Mouse (Mus musculus) hindbrain, embryonic 15.5 days (tissue): ENCODE results near the gene Mtch1. TPM values are rescaled to one million over a fixed set of nuclear protein-coding genes. Genes with fewer than 3 reads are reported as not detected.
"Not testable (repeated sequence)": the region's sequence is repeated elsewhere in the genome, so short reads cannot be mapped to it uniquely, and the experiment has no call there.

Source experiments
- ATAC-seq: fragments of 200-750 bp; cut with Nextera tagmentation; 2 replicates; pipeline ENCODE4 v1.8.0; 2017; ENCODE audit warnings: low read depth, moderate number of reproducible peaks, moderate TSS enrichment; ENCODE audit not compliant: low FRiP score
- H3K27ac ChIP-seq: fragments of 300-500 bp; sonication (generic); replicated peaks from 2 replicates; pipeline ENCODE4 v1.5.1; 2015; ENCODE audit warnings: mild to moderate bottlenecking, inconsistent platforms
- H3K27me3 ChIP-seq: fragments of 300-500 bp; sonication (generic); 2 replicates; pipeline ENCODE4 v1.6.1; 2015; ENCODE audit warnings: control low read depth, inconsistent platforms
- H3K36me3 ChIP-seq: fragments of 300-500 bp; sonication (generic); 2 replicates; pipeline ENCODE4 v1.6.1; 2015; ENCODE audit warnings: control low read depth, inconsistent platforms
- H3K4me1 ChIP-seq: fragments of 300-500 bp; sonication (generic); replicated peaks from 2 replicates; pipeline ENCODE4 v1.6.1; 2015; ENCODE audit warnings: control low read depth, inconsistent platforms
- H3K4me2 ChIP-seq: fragments of 300-500 bp; sonication (generic); 2 replicates; pipeline ENCODE4 v1.6.1; 2015; ENCODE audit warnings: moderate library complexity, mild to moderate bottlenecking, inconsistent platforms
- H3K4me3 ChIP-seq: fragments of 300-500 bp; sonication (generic); 2 replicates; pipeline ENCODE4 v1.5.1; 2015; ENCODE audit warnings: mild to moderate bottlenecking, inconsistent platforms
- H3K9ac ChIP-seq: fragments of 300-500 bp; sonication (generic); 2 replicates; pipeline ENCODE4 v1.6.1; 2015; ENCODE audit warnings: inconsistent platforms
- H3K9me3 ChIP-seq: fragments of 300-500 bp; sonication (generic); 2 replicates; pipeline ENCODE4 v1.6.1; 2016; ENCODE audit warnings: control low read depth, inconsistent platforms
- WGBS: fragments of 180-500 bp; shearing (Covaris S2); methylation state at CpG from one replicate; pipeline ENCODE4 v1.1.7; 2015; 5-methylcytosine and 5-hydroxymethylcytosine counted together
- polyA plus RNA-seq: library from polyadenylated mRNA; unstranded; fragments of >200 nt; fragmentation: Nextera tagmentation; extraction: Ambion mirVana; gene quantifications from 2 replicates; pipeline ENCODE4 v1.2.1, GENCODE M21; 2015

The Mtch1 gene
- 476 and 492 TPM in 2 replicates for polyA plus RNA-seq

DNA sequence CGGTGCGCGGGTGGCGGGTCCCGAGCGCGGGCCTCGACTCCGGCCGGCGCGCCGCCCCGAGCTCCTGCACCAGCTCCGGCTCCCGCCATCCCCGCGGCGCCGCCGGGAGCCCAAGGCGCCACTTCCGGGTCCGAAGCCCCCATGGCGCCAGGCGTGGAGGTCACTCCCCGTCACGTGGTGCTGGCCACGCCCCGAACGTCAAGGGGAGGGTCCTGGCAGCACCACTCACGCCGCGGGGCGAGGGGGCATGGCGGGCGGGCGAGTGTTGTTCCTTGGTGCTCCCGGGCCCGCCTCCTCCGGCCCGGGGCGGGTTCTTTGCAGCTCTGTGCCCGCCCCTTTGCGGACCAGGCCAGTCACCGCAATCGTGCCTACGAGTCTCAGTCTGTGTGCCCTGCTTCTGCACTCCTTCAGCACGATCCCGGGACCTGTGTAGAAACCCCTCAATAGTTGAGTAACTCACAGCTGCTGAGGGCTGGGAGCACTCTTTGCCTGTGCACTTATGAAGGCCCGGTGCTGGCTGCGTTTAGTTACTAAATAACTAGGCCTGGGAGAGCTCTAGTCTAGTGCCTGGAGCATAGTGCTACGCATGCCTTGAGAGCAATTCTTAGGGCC is at the start of gene Mtch1:
Mtch1 (minus strand) TSS at position 290 of the 612 bp plus-strand sequence.
- Histone ChIP-seq H3K36me3 (peaks cover 6% of the 10 kb centered on the region; the same call in 1 of the 2 replicates), H3K9ac (peak within 1 kb of the TSS; percentile 95), H3K4me3 (peak within 1 kb of the TSS; percentile 96), H3K9me3 (no peaks in the 10 kb centered on the region), H3K27me3 (no peaks in the 10 kb centered on the region), H3K4me2 (peak within 1 kb of the TSS; percentile 73), H3K27ac (peak within 1 kb of the TSS; percentile 95), H3K4me1 (peaks cover 28% of the 10 kb centered on the region)
- under 1% methylated on average over 46 of the region's 53 CpGs for WGBS
- peak; percentile 92 for ATAC-seq

DNA sequence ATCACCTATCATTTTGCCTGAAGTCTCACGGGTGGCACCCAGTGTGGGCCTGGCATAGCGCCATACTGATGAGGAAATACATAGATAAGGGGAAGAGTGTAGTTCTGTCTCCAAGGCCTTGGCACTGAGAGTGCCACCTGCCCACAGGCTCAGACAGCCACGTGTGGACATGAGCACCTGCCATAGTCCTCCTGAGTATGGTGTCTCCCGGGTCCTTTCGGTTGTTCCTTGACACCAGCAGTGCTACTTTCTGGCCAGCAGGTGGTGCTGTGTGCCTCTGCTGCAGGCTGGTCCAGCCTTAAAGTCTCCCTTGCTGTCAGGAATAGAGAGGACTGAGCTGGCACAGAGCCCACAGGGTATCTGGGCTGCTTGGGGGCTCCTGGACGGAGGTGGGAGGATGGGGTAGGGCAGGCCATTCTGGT is 49.1 kb upstream of the Mtch1 start:
- H3K4me1 ChIP-seq: peaks cover 26% of the 10 kb centered on the region
- no peaks in the 10 kb centered on the region for H3K9me3 ChIP-seq
- WGBS: 18% methylated on average over 6 of the region's 6 CpGs
- H3K27me3 ChIP-seq: no peaks in the 10 kb centered on the region
- no peak overlapping the region for H3K9ac ChIP-seq
- no peaks in the 10 kb centered on the region for H3K36me3 ChIP-seq
- no peak overlapping the region for H3K27ac ChIP-seq
- H3K4me2 ChIP-seq: peak overlapping the region; percentile 31
- peak; percentile 69 for ATAC-seq
- no peak overlapping the region for H3K4me3 ChIP-seq

DNA sequence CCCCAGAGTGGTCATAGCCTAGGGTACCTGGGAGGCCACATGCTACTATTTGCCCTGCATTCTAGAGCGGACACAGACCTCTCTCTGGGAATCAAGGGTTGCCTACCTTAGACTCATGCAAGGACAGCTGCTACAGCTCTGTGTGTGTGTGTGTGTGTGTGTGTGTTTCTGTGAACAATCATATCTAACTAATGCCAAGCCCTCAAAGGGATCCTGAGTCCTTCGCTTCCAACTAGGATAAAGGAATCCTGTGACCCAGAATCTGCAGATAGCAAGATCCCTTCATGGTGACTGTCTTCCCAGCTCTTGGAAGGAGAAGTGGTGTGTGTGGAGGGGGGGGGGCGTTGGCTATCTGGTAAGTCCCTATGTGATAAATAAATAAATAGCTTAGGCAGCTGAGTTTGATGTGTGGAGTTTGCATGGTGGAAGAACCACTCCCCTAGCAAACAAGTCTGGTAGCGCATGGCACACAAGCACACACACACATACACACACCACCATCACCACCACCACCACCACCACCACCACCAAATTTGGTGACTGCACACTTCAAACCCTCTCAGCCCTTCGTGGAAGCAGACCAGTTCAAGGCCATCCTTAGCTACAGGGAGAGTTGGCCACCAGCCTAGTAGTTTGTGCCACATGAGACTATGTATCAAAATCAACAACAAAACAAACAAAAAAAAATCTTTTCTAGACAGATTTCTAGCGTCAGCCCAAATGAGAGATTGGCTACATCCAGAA is 48.5 kb upstream of the Mtch1 start:
- WGBS: 56% methylated on average over 6 of the region's 6 CpGs
- Histone ChIP-seq H3K9ac (no peak overlapping the region), H3K27ac (no peak overlapping the region), H3K36me3 (no peaks in the 10 kb centered on the region), H3K4me2 (no peak overlapping the region; the same call in 1 of the 2 replicates), H3K4me3 (no peak overlapping the region), H3K9me3 (no peaks in the 10 kb centered on the region), H3K27me3 (no peaks in the 10 kb centered on the region), H3K4me1 (peaks cover 26% of the 10 kb centered on the region)
- no peak for ATAC-seq

DNA sequence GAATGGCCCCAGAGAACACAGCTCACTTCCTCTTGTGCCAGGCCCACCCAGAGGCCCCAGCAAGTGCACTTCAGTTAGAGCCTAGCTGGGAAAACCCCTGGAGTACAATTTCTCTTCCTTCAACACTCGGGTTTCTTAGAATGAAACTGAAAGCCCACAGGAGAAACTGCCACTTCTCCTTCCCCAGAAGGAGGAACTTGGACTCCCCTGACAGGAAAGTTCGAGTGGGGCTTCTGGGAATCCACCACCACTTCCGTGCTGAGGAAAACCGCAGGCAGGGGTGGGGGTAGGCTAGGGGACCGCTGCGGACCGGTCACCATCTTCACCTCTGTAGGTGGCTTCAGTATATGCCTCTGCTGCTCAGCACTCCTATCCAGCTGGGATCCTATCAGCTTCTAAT is 47.6 kb upstream of the Mtch1 start:
- Histone ChIP-seq H3K27me3 (no peaks in the 10 kb centered on the region), H3K27ac (no peak overlapping the region), H3K4me3 (no peak overlapping the region), H3K4me2 (no peak overlapping the region), H3K9ac (no peak overlapping the region), H3K9me3 (no peaks in the 10 kb centered on the region), H3K36me3 (no peaks in the 10 kb centered on the region), H3K4me1 (peaks cover 26% of the 10 kb centered on the region)
- ATAC-seq: no peak
- WGBS: 69% methylated on average over 7 of the region's 7 CpGs

DNA sequence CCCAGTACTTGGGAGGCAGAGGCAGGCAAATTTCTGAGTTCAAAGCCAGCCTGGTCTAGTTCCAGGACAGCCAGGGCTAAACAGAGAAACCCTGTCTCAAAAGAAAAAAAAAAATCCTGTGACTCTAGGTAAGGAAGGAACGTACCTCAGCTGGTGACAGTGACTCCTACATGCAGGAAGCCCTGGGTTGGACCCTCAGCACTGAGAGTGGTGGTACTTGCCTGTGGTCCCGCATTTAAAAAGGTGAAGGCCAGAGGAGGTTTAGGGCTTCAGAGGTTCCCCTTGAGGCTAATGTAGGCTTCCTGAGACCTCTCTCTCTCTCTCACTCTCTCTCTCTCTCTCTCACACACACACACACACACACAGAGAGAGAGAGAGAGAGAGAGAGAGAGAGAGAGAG is 47.0 kb upstream of the Mtch1 start:
- H3K4me2 ChIP-seq, H3K36me3 ChIP-seq, H3K27me3 ChIP-seq, H3K4me3 ChIP-seq, H3K27ac ChIP-seq, ATAC-seq, H3K9me3 ChIP-seq, H3K9ac ChIP-seq: not testable (repeated sequence)
- peaks cover 26% of the 10 kb centered on the region for H3K4me1 ChIP-seq
- WGBS: 77% methylated on average over 2 of the region's 2 CpGs

DNA sequence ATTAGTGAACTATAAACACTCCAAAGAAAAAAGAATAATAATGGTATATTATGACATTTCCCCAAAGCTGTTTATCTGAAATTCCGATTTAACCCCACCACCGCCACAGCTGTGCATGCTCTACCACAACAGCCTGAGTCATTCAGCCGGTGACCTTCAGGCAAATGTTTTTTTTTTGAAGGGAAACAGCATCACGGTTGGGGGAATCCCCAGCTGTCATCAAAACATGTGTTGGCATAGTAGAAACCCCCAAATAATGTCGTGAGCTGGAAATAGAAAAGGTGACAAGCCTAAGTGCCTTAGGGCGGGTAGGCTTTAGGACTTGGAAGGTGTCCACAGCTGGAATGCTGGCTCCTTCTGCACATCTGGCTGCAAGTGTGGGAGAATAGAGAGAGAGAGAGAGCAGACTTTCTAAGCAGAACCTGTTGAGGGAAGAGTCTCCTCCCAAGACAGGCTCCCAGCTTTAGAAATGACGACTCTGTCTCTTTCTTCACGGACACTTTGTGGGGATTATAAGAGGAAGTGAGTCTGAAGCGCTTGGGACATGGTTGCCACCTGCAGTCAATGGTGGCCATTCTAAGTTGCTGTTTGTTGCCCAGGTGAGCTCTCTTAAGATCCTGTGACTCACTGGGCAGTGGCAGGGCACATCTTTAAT is 46.5 kb upstream of the Mtch1 start:
- Histone ChIP-seq H3K9me3 (no peaks in the 10 kb centered on the region), H3K36me3 (no peaks in the 10 kb centered on the region), H3K27me3 (no peaks in the 10 kb centered on the region), H3K27ac (no peak overlapping the region), H3K4me2 (no peak overlapping the region), H3K4me1 (peaks cover 26% of the 10 kb centered on the region), H3K9ac (no peak overlapping the region), H3K4me3 (no peak overlapping the region)
- no peak for ATAC-seq
- 67% methylated on average over 9 of the region's 9 CpGs for WGBS

DNA sequence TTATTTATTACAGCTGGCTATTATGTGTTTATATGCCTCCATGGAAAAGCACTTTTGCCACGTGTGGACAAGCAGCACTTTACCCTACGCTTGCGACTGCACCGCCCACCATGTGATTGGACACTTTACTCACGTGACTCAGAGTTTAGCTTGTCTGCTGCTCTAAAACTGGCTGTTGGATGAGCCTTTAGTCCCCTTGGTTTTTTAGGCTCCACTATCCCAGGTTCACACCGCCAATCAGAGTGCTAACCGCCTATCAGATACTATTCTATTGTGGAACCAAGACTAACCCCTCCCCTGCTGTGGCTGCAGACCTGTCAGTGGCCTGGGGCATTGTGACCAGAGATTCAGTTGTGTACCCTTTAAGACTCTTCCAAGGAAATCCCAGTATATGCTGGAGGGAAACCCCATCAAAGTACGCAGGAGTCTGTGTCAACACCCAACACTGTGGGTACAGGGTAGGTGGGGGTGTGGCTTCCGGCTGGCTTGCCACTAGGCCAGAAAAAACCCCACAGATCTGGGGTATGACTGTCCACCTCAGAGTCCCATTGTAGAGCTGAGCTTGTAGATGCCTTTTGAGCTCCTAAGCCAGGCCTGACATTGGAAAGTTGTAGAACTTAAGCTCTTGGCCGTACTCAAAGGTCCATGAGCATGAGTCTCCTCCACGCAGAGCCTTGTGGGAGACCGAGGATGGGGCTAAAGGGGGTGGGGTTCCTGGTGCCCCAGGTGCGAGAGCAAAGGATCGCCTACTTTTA is 45.8 kb upstream of the Mtch1 start:
- H3K27ac ChIP-seq: no peak overlapping the region
- no peaks in the 10 kb centered on the region for H3K27me3 ChIP-seq
- H3K4me2 ChIP-seq: no peak overlapping the region
- H3K36me3 ChIP-seq: no peaks in the 10 kb centered on the region
- 69% methylated on average over 14 of the region's 14 CpGs for WGBS
- H3K4me1 ChIP-seq: peaks cover 19% of the 10 kb centered on the region
- no peak overlapping the region for H3K9ac ChIP-seq
- no peak overlapping the region for H3K4me3 ChIP-seq
- no peak for ATAC-seq
- no peaks in the 10 kb centered on the region for H3K9me3 ChIP-seq

DNA sequence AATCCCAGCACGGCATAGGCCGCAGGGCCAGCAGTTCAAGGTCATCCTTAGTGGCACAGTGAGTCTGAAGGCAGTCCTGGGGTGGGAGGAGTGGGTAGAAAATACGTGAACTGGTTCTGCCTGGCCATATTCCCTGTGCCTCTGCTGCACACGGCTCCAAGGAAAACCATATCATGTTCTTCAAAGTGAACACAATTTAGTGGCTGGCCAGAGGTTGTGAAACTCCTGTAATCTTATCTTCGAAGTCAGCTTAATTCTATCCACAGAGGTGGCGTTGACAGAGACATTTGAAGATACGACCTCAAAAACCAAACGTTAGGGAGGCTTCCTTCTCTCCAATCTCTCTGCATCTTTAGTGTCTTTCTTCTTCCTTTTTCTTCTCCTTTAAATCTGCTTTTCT is 43.5 kb upstream of the Mtch1 start:
- WGBS: 90% methylated on average over 8 of the region's 8 CpGs
- Histone ChIP-seq H3K4me3 (no peak overlapping the region), H3K9me3 (no peaks in the 10 kb centered on the region), H3K4me2 (no peak overlapping the region), H3K9ac (no peak overlapping the region), H3K36me3 (no peaks in the 10 kb centered on the region), H3K4me1 (no peaks in the 10 kb centered on the region), H3K27ac (no peak overlapping the region), H3K27me3 (no peaks in the 10 kb centered on the region)
- ATAC-seq: no peak

DNA sequence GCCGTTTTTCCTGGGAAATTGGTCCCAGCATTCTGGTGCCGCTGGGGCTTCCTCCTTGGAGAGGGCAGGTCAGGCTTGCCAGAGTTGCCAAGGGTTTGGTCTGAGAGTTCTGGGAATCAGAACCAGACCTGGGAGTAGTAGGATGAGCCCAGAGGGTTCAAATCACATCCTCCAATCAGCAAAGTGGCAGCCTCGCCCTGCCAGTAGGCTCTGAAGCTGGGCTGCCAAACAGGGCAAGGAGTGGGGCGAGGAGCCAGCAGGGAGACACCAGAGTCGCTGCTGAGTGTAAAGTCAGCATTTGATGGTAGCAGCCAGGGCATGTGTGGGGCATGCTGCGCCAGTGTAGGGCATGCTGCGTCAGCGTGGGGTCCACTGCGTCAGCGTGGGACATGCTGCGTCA is 41.2 kb upstream of the Mtch1 start:
- Histone ChIP-seq H3K9me3 (no peaks in the 10 kb centered on the region), H3K4me1 (no peaks in the 10 kb centered on the region), H3K27me3 (no peaks in the 10 kb centered on the region), H3K9ac (no peak overlapping the region), H3K4me3 (no peak overlapping the region), H3K36me3 (no peaks in the 10 kb centered on the region), H3K27ac (no peak overlapping the region), H3K4me2 (no peak overlapping the region)
- 81% methylated on average over 11 of the region's 11 CpGs for WGBS
- no peak for ATAC-seq

DNA sequence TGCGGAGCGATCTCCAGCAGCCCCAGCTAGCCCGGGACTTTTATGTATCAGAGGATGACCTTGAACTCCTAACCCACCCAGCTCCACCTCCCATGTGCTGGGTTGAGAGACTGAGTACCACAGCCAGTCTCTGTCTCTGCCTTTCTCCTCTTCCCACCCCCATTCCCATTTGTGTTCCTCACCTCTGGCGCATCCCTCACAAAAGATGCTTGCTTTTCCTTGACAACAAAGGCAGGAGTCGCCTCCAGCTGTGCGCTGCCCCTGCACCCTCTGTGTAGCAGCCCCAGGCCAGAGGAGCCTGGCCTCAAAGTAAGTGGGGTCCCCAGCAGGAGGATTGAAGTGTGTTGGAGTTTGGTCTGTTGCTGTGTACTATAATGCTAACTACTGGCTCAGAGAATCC is 38.0 kb upstream of the Mtch1 start:
- no peak overlapping the region for H3K9ac ChIP-seq
- no peak overlapping the region for H3K4me2 ChIP-seq
- WGBS: 34% methylated on average over 6 of the region's 6 CpGs
- H3K4me3 ChIP-seq: no peak overlapping the region
- no peaks in the 10 kb centered on the region for H3K27me3 ChIP-seq
- H3K4me1 ChIP-seq: no peaks in the 10 kb centered on the region
- H3K9me3 ChIP-seq: no peaks in the 10 kb centered on the region
- no peak overlapping the region for H3K27ac ChIP-seq
- ATAC-seq: no peak
- H3K36me3 ChIP-seq: no peaks in the 10 kb centered on the region

DNA sequence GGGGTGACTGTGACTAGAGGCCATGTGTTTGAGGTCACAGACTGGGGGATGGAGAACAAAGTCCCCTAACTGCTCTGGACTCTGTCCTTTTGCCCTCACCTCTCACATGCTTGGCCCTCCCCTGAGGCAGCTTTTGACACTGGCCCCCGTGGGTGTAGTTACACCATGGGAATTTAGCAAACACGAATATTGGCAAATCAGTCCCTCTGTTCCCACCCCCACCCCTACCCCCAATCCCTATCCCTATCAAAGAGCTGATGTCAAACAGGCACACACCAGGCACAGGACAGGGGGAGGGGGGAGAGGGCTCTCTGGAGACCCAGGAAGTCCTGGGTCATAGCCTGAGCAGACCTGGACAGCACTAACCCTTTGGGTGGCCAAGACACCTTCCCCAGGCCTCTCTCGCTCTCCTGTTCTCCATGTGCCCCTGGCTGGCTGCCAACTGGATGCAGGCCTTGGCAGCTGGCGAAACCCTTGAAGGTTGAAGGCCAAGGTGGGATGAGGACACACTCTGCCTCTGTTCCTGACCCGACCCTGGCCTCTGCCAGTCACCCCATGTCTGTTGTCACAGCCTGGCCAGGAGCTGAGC is 37.2 kb upstream of the Mtch1 start:
- Histone ChIP-seq H3K4me2 (no peak overlapping the region), H3K9ac (no peak overlapping the region), H3K27ac (no peak overlapping the region), H3K4me3 (no peak overlapping the region), H3K36me3 (no peaks in the 10 kb centered on the region), H3K27me3 (no peaks in the 10 kb centered on the region), H3K9me3 (no peaks in the 10 kb centered on the region), H3K4me1 (no peaks in the 10 kb centered on the region)
- WGBS: 58% methylated on average over 5 of the region's 5 CpGs
- ATAC-seq: no peak
